Mouse (Mus musculus) B cell, adult 2 months (primary cell): ENCODE measurements at regions not wholly inside any gene's neighbourhood (a gene's known extent, or its start where the extent isn't known, plus 50 kb on each side); places are given as distances from the start of the nearest gene placed in this dataset.

Source experiments
- DNase-seq, 2 experiments: peaks; one replicate each; pipeline ENCODE4 v3.0.0; 2022

- no peak for DNase-seq
These were observed 52.4 kb upstream of the Olfr291 start for GRCm38 (mm10) chr7:84800966-84801365.

GRCm38 (mm10) chr7:84794655-84795054 is 58.7 kb upstream of the Olfr291 start:
- no peak for DNase-seq

- DNase-seq, result peak; percentile 89
These were observed 74.0 kb upstream of the Olfr291 start for GRCm38 (mm10) chr7:84779276-84779825.

- DNase-seq, result no peak
These were observed 75.7 kb upstream of the Olfr291 start for GRCm38 (mm10) chr7:84777696-84778095.

- DNase-seq, result no peak
These were observed 66.5 kb upstream of the Zfand6 start for GRCm38 (mm10) chr7:84756261-84756660.

GRCm38 (mm10) chr7:84753361-84753760 is 63.6 kb upstream of the Zfand6 start:
- no peak for DNase-seq

GRCm38 (mm10) chr7:84749434-84750301 is 59.9 kb upstream of the Zfand6 start:
- peak; percentile 29 to 45 for DNase-seq

- DNase-seq, result no peak
These were observed 58.1 kb upstream of the Zfand6 start for GRCm38 (mm10) chr7:84747847-84748246.

GRCm38 (mm10) chr7:84744321-84745070 is 54.7 kb upstream of the Zfand6 start:
- no peak for DNase-seq

- DNase-seq, result no peak
These were observed 50.2 kb upstream of the Zfand6 start for GRCm38 (mm10) chr7:84739965-84740390.
